Mouse (Mus musculus) embryonic facial prominence, embryonic 10.5 days (tissue): ENCODE measurements at regions not wholly inside any gene's neighbourhood (a gene's known extent, or its start where the extent isn't known, plus 50 kb on each side); places are given as distances from the start of the nearest gene placed in this dataset.

Experiments
- DNase-seq: peaks from one replicate; pipeline ENCODE4 v3.0.0-alpha.2; 2017; ENCODE audit warnings: low spot score
- H3K27ac ChIP-seq: fragments of 300-500 bp; sonication (generic); replicated peaks from 2 replicates; pipeline ENCODE4 v1.5.1; 2016; ENCODE audit warnings: mild to moderate bottlenecking
- H3K27me3 ChIP-seq: fragments of 300-500 bp; sonication (generic); replicated peaks from 2 replicates; pipeline ENCODE4 v1.6.1; 2016; ENCODE audit warnings: low read depth, mild to moderate bottlenecking; ENCODE audit not compliant: poor library complexity, severe bottlenecking
- H3K36me3 ChIP-seq: fragments of 300-500 bp; sonication (generic); replicated peaks from 2 replicates; pipeline ENCODE4 v1.6.1; 2016; ENCODE audit warnings: mild to moderate bottlenecking, moderate library complexity
- H3K4me1 ChIP-seq: fragments of 300-500 bp; sonication (generic); 2 replicates; pipeline ENCODE4 v1.6.1; 2016
- H3K4me3 ChIP-seq: fragments of 300-500 bp; sonication (generic); 2 replicates; pipeline ENCODE4 v1.5.1; 2016; ENCODE audit warnings: mild to moderate bottlenecking, moderate library complexity
- H3K9me3 ChIP-seq: fragments of 300-500 bp; sonication (generic); 2 replicates; pipeline ENCODE4 v1.6.1; 2016; ENCODE audit warnings: mild to moderate bottlenecking
- WGBS: fragments of 180-500 bp; shearing (Covaris S2); methylation state at CpG from one replicate; pipeline ENCODE4 v1.1.7; 2016; 5-methylcytosine and 5-hydroxymethylcytosine counted together

- H3K4me3 ChIP-seq: no peak overlapping the region
- H3K9me3 ChIP-seq: no peaks in the 10 kb centered on the region
- no peak for DNase-seq
- no peaks in the 10 kb centered on the region for H3K27me3 ChIP-seq
- no peaks in the 10 kb centered on the region for H3K36me3 ChIP-seq
- 91% methylated on average over 3 of the region's 3 CpGs for WGBS
- peaks cover under 1% of the 10 kb centered on the region; the same call in 1 of the 2 replicates for H3K4me1 ChIP-seq
- no peak overlapping the region for H3K27ac ChIP-seq
Measured at GRCm38 (mm10) chr2:115036205-115036604, 381.4 kb upstream of the Dph6 start.

- no peak for DNase-seq
- Histone ChIP-seq H3K9me3 (no peaks in the 10 kb centered on the region), H3K4me3 (no peak overlapping the region), H3K27ac (no peak overlapping the region), H3K27me3 (no peaks in the 10 kb centered on the region), H3K4me1 (peaks cover 6% of the 10 kb centered on the region; the same call in 1 of the 2 replicates), H3K36me3 (no peaks in the 10 kb centered on the region)
- WGBS: 62% methylated on average over 7 of the region's 7 CpGs
Measured at GRCm38 (mm10) chr2:115042299-115042785, 387.6 kb upstream of the Dph6 start.

DNA sequence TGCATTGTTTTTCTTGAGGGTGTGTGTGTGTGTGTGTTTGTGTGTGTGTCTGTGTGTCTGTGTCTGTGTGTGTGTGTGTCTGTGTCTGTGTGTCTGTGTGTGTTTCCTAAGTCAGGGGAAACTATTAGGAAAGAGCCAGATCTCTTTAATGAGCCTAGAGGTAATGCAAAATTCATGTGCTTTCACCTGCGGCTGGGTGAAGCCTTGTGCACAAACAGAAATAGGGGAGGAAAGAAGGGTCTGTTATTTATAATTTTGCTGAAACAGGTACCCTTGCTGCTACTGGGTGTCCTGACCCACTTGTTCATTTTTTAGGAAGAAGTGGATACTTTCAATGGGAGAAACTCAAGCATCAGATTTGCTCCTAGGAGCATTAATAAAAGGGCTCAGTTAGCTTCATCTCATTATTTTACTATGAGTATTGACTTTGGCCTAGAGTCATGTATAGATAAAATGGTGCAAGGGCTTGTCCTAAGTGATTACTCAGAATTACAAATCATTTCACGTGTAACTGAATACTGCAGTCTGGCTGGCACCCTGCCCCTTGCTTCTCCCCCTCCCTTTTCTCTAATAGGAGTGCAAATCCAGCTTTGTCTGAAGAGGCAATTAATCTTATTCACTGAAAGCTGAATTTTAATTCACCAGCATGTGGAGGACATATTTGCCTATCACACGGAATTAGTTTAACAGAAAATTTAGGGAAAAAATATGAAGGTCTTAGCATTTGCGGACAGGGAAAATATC is 401.7 kb upstream of the Dph6 start:
- Histone ChIP-seq H3K9me3 (no peaks in the 10 kb centered on the region), H3K4me1 (peaks cover 10% of the 10 kb centered on the region), H3K27me3 (no peaks in the 10 kb centered on the region), H3K36me3 (no peaks in the 10 kb centered on the region), H3K27ac (no peak overlapping the region), H3K4me3 (no peak overlapping the region)
- no peak for DNase-seq
- 75% methylated on average over 4 of the region's 4 CpGs for WGBS

DNA sequence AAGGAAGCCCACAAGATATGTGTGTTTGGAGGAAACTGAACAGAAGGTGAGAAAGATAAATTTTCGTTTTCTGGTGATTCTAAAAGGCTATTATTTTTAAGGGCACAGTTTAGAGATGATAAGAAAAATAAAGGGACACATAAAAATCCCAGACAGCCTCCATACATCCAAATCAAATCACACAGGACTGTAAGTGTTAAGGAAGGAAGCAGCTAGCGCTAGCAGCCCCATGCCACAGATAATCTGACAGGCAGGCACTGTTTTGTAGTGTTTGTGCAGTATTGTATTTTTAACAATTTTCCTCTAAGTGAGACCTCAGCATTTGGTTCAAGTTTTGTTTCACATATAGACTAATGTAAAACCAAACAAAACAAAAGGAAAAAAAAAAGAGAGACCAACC is 402.4 kb upstream of the Dph6 start:
- DNase-seq: no peak
- no peak overlapping the region for H3K27ac ChIP-seq
- H3K9me3 ChIP-seq: no peaks in the 10 kb centered on the region
- H3K27me3 ChIP-seq: no peaks in the 10 kb centered on the region
- H3K4me3 ChIP-seq: no peak overlapping the region
- no peaks in the 10 kb centered on the region for H3K36me3 ChIP-seq
- 73% methylated on average over 2 of the region's 2 CpGs for WGBS
- peaks cover 10% of the 10 kb centered on the region for H3K4me1 ChIP-seq

DNA sequence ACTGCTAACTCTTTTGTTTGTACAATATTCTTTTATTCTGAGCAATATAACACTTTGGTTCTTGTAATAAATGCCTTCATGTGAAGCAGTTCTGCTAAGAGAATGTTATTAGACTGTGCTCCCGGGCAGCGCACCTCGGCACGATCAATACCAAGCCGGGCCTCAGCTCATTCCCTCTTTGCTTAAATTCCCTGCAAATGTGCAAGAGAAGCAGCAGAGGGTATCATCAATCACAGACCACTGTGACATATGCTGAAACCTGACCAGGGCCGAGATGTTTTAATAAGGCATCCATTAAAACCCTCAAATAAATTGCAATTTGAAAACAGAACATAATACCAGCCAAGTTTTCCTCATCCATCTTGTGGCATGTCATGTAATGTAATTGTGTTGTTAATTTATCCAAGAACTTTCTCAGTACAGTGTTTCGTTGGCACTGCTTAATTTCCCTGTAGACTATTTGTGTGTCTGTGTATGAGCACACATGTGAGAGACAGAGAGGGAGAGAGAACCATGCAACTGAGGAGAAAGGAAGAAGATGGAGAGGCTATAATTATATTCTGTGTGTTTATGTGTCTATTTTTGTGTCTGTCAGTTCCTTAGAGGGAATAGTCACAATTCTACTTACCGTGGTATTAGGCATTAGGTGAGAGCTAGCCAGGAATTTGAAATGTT is 412.9 kb upstream of the Dph6 start:
- no peak overlapping the region for H3K27ac ChIP-seq
- WGBS: 80% methylated on average over 8 of the region's 8 CpGs
- DNase-seq: no peak

GRCm38 (mm10) chr2:115069704-115070103 is 414.9 kb upstream of the Dph6 start:
- no peak for DNase-seq
- H3K27me3 ChIP-seq: no peaks in the 10 kb centered on the region

More for the DNA sequence above, 412.9 kb upstream of the Dph6 start:
- H3K4me1 ChIP-seq: no peaks in the 10 kb centered on the region; the same call in 1 of the 2 replicates
- no peaks in the 10 kb centered on the region for H3K36me3 ChIP-seq
- H3K9me3 ChIP-seq: no peaks in the 10 kb centered on the region
- H3K4me3 ChIP-seq: no peak overlapping the region
- H3K27me3 ChIP-seq: no peaks in the 10 kb centered on the region

DNA sequence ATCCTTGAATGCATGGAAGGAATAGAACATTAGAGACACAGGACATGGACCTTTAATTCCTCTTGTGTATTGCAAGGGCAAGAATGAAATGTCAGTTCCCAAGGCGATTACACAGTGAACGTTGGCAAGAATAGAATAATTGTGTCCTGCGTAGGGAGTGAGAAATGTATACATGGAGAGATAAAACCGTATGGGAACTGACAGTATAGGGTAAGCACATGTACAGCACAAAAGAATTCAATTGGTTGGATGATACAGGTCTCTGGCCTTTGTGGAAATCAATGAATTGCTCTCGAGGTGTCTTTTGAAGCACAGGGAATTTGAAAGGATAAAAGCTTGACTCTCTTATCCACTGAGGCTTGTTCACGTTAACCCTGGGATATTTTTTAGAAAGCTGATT is 415.4 kb upstream of the Dph6 start:
- Histone ChIP-seq H3K4me1 (no peaks in the 10 kb centered on the region; the same call in 1 of the 2 replicates), H3K36me3 (no peaks in the 10 kb centered on the region), H3K27me3 (no peaks in the 10 kb centered on the region), H3K9me3 (no peaks in the 10 kb centered on the region), H3K27ac (no peak overlapping the region), H3K4me3 (no peak overlapping the region)
- no peak for DNase-seq
- WGBS: 80% methylated on average over 6 of the region's 6 CpGs

More at GRCm38 (mm10) chr2:115069704-115070103, 414.9 kb upstream of the Dph6 start:
- Histone ChIP-seq H3K9me3 (no peaks in the 10 kb centered on the region), H3K4me1 (no peaks in the 10 kb centered on the region; the same call in 1 of the 2 replicates), H3K27ac (no peak overlapping the region), H3K4me3 (no peak overlapping the region), H3K36me3 (no peaks in the 10 kb centered on the region)
- WGBS: 73% methylated on average over 4 of the region's 4 CpGs

- no peak overlapping the region for H3K27ac ChIP-seq
- H3K9me3 ChIP-seq: no peaks in the 10 kb centered on the region
- no peak overlapping the region for H3K4me3 ChIP-seq
- no peaks in the 10 kb centered on the region; the same call in 1 of the 2 replicates for H3K4me1 ChIP-seq
- no peaks in the 10 kb centered on the region for H3K27me3 ChIP-seq
- no peaks in the 10 kb centered on the region for H3K36me3 ChIP-seq
- 81% methylated on average over 3 of the region's 3 CpGs for WGBS
- no peak for DNase-seq
Measured at GRCm38 (mm10) chr2:115070666-115071065, 415.9 kb upstream of the Dph6 start.

GRCm38 (mm10) chr2:115081563-115082291 is 427.0 kb upstream of the Dph6 start:
- Histone ChIP-seq H3K4me1 (no peaks in the 10 kb centered on the region), H3K27ac (no peak overlapping the region), H3K36me3 (no peaks in the 10 kb centered on the region), H3K9me3 (no peaks in the 10 kb centered on the region), H3K27me3 (no peaks in the 10 kb centered on the region), H3K4me3 (no peak overlapping the region)
- no peak for DNase-seq
- 83% methylated on average over 11 of the region's 11 CpGs for WGBS

- Histone ChIP-seq H3K27ac (no peak overlapping the region), H3K36me3 (no peaks in the 10 kb centered on the region), H3K4me1 (no peaks in the 10 kb centered on the region), H3K9me3 (no peaks in the 10 kb centered on the region), H3K4me3 (no peak overlapping the region), H3K27me3 (no peaks in the 10 kb centered on the region)
- WGBS: 79% methylated on average over 6 of the region's 6 CpGs
- no peak for DNase-seq
Measured at GRCm38 (mm10) chr2:115082292-115082809, 427.6 kb upstream of the Dph6 start.

- no peak overlapping the region for H3K4me3 ChIP-seq
- peak; percentile 25 for DNase-seq
- H3K27me3 ChIP-seq: no peaks in the 10 kb centered on the region
- no peaks in the 10 kb centered on the region for H3K36me3 ChIP-seq
- H3K4me1 ChIP-seq: peaks cover 17% of the 10 kb centered on the region
- H3K27ac ChIP-seq: no peak overlapping the region
- WGBS: 31% methylated on average over 4 of the region's 4 CpGs
- H3K9me3 ChIP-seq: no peaks in the 10 kb centered on the region
Measured at GRCm38 (mm10) chr2:115088421-115089120, 433.8 kb upstream of the Dph6 start.
